Mouse (Mus musculus): ENCODE measurements around the gene Tmprss6.
A peak's percentile ranks its signal among the peaks of the same experiment; 100 is the strongest.

The Tmprss6 gene

DNA sequence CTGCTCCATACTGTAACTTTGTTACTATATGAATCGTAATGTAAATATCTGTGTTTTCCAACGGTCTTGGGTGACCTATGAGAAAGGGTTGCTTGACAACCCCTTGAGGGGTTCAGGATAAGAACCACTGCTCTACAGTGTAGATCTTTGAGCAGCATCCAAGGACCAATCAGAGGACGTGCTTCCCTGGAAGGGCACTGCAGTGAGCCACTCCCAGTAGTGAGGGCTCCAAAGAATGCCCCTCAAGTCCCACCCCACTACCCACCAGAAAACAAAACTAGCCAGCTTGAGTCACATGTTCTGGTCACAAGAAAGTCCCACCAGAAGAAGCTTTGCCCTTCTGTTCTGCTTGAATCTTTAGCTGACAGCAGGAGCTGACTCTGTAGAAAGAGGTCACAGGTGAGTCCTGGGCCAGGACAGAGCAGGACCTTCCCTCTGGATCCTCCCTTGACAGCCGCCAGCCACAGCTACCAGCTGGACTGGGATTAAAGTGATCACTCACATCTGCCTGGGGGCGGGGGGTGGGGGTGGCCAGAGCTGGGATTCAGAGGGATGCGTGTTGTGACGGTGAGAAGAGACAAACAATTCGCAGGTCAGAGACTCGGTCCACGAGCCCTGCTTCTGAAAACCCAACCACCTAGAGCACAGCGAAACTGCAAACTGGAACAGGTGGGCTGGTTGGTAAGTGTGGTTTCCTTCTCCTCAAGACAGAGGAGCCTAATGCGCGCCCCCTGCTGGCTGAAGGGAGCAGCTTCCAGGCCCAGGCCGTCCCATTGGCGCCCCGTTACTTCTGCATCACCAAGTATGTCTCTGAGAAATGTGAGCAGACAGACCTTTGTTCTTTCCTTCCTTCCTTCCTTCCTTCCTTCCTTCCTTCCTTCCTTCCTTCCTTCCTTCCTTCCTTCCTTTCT lies 46.1 kb downstream of the Tmprss6 start:
- no peak for DNase-seq (ENCODE audit: extremely low read depth, low read depth)

DNA sequence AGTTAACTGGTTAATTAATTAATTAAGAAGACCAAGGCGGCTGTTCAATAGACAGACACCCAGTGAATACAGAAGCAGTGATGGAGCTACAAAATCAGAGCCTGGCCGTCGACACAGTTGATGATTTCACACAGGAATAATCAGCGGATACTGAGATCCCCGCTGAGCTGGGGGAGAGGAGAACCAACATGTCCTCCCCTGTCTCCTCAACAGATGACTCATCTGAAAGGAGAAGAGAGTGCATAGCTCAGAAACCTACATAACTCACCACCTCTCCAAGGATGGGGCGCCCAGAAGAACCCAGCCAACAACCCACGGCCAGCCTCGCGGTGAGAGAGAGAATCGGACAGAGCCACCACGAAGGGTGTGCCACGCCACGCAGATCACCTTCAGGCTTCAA lies 48.0 kb downstream of the Tmprss6 start:
- DNase-seq (ENCODE audit: extremely low read depth, low read depth) = no peak

DNA sequence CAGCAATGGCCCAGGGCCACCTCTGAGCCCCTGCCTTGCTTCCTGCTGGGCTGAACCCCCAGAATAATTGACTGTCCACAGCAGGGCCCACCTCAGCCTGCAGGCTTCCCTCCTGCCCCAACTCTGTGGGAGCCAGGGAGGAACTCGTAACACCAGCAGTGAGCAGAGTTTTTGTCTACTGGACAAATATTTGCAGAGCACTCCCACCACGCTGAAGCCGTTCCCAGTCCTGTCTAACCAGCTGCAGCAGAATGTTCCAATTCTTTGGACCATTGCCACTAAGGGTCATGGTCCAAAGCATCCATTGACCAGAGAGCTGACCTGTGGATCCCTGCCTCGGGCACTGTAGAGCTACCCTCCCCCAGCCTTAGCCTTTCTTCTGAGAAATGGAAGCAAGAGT lies 51.5 kb downstream of the Tmprss6 start:
- no peak for DNase-seq (ENCODE audit: extremely low read depth, low read depth)

DNA sequence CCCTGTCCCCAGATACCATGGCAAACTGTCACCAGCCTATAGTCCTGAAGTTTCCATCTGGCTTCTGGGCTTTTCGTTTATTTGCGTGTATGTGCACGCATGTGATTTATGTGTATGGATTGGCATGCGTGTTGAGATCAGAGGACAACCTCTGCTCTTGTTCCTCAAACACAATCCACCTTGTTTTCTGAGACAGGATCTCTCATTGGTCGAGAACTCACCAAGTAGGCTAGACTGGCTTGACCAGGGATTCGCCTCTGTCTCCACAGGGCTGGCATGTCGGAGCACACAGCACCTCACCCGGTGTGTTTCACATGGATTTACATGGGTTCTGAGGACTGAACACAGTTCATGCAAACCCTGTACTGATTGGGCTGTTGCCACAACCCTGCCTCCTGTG lies 54.3 kb downstream of the Tmprss6 start:
- no peak for DNase-seq (ENCODE audit: extremely low read depth, low read depth)

DNA sequence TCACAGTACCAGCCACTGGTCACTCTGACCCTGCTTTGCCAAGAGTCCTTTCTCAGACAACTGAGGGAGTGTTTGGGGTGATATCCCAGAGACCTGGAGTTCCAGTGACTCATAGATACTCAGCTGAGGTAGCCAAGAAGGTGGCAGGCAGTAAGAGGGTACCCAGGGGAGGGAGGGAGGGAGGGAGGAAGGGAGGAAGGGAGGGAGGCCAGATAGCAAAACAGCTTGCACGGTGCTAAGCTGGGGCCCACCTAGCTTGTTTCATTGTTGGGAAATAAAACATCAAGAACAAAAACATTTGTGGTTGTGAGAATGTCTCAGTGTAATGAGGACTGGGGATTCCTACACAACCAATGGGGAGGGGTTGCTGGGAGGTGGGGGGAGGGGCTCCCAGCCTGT lies 54.7 kb downstream of the Tmprss6 start:
- no peak for DNase-seq (ENCODE audit: extremely low read depth, low read depth)

DNA sequence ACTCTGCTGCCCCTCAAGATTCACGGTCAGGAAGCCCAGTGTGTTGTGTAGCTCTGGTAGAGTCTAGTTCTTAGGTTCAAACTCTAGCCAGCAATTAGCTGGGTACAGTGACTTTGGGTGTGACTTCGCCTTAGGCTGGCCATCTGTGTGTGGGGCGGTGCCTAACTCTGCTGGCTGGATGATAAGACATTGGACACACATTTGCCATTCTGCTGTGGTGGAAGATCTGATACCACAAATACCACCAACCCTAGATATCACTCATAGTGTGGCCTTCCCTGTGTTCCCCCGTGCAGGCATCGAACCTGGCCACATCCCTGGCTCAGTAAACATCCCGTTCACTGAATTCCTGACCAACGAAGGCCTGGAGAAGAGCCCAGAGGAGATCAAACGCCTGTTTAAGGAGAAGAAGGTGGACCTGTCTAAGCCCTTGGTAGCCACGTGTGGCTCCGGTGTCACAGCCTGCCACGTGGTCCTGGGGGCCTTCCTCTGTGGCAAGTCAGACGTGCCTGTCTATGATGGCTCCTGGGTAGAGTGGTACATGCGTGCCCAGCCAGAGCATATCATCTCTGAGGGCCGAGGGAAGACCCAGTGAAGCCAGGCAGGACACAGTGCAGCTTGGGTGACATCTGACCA lies 55.2 kb downstream of the Tmprss6 start:
- peak; percentile 90 for DNase-seq (ENCODE audit: extremely low read depth, low read depth)

DNA sequence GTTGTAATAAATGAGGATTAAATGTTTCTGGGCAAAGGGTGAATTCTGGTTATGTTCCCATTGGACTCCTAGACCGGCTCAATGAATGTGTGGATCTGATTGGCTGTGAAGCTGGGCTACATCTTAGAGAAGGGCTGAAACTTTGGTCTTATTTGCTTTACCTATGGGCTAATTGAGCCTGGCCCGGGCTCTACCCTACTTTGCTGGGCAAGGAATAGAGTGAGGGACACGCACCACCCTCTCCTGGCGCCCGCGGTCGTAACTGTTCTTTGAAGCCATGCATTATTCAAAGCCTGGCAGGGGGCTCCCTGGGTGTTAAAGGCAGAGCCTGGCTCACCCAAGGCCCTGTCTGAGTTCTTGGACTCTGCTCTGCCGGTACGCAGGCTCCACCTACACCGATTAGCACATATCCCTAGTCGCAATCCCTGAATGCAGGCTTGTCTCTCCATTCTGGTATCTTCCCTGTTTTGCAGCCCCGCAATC lies 58.8 kb downstream of the Tmprss6 start:
- no peak for DNase-seq (ENCODE audit: extremely low read depth, low read depth)

DNA sequence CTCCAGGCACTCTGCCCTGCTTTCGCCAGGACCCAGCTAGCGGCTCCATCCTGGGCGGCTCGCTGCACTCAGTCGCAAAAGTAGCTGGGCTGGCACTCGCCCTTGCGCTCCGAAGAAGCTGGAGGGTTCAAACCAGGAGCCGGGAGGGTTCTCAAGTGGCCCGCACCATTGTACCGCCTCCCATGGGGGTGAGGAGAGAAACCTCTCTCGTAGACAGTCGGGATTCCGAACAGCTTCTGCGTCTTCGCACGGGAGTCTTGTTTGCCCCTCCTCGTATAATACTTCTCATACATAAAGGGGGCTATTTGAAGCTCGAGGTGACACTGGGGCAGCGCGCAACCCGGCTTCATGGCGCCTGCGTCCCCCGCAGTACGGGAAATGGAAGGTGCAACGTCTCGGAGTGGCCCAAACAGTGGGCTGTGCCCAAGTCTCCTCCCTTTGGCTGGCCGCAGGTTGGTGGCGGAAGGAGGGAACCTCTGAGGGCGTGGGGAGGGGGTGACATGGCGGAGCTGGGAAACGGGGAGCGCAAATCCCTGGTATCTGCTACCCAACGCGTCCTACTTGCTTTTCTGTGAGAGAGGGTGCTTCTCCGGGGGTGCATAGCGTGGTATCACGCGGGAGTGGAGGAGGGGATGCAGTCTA lies 62.0 kb downstream of the Tmprss6 start, which contains the start of gene Mpst:
Gene Mpst (plus strand): TSS at position 124 of the 642 bp plus-strand sequence.
- DNase-seq (ENCODE audit: extremely low read depth, low read depth) = peak; percentile 77

DNA sequence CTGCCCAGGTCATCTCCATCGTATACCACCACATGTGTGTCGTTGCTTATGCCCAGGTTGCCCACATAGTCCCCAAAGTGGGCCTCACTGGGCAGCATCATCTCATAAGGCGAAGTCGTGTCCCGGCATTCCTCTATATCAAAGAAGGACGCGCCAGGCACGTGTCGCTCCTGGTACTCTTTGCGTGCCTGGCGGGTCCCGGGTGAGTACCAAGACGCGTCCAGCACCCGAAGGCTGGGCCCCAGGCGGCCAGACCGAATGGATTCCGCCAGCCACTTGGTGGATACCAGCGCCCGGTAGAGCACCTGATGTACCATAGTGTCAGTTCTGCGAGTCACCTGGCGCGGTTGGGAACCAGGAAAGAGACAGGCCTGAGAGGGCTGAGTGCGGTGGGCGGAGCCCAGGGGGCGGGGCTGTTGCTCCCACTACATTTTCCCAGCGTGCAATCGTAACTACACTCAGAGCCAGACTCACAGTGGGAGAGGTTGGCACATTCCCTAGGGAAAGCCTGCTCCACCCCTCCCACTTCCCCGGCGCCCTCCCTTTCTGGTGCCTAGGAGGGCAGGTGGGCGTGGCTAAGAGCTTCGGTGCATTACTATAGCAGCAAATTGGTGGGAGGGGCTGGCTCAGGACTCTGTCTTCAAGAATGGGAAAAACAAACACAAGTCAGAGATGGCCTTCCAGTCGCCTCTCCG lies 62.8 kb downstream of the Tmprss6 start, which contains the start of gene Tst:
Gene Tst (minus strand): TSS at position 391 of the 695 bp plus-strand sequence.
- peak; percentile 51 for DNase-seq (ENCODE audit: extremely low read depth, low read depth)

DNA sequence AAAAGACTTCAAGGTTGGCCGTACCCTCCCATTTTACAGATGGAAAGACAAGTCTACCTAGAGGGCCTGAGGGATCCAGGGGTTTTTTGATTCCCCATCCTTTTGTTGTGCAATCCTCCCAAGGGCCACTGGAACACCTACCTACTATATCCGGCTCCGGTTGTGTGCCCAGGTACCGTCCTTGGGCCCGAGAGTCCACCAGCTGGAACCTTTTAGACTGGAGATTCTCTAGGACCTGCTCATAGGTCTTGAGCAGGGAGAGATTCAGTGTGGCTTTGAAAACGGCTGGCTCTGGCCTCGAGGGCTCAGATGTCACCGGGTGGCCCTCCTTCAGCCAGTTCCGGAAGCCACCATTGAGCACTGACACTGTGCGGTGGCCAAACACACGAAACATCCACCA lies 63.3 kb downstream of the Tmprss6 start:
- DNase-seq (ENCODE audit: extremely low read depth, low read depth) = no peak

DNA sequence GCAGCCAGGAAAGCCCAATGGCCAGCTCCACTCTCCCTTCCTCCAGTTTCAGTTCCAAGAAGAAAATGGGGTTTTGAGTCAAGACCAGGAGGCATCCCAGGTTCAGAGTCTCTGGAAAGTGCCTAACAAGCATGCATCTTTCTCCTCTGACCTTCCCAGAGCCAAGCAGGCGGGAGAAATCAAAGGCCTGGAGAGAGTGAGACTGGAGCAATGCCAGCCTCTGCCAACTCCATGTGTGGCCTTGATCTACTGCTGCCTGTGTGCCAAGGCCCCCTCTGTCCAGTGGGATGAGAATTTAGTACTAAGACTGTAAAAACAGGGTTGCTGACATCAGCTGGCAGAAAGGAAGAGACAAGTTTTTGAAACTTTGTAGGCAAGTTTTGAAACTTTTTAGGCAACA lies 64.5 kb downstream of the Tmprss6 start:
- no peak for DNase-seq (ENCODE audit: extremely low read depth, low read depth)

DNA sequence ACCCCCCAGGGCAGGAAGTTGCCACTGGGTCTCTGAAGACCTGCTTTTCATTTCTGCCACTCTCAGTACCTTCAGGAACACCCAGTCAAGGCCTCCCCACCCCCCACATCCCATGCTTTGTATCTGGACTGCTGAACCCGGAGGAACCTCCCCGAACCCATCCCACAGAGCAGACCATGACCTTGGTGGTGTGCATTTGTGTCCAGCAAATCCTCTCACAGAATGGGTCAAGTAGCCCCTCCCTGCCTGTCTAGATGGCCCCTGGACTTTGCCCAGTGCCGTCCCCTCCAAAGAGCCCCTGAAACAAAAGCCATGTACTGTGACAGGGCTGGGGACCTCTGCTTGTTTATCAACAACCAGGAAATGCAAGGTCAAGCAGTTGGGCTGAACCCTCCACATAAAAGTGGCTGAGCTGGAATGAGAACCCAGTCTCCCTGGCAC lies 65.1 kb downstream of the Tmprss6 start:
- DNase-seq (ENCODE audit: extremely low read depth, low read depth) = no peak

DNA sequence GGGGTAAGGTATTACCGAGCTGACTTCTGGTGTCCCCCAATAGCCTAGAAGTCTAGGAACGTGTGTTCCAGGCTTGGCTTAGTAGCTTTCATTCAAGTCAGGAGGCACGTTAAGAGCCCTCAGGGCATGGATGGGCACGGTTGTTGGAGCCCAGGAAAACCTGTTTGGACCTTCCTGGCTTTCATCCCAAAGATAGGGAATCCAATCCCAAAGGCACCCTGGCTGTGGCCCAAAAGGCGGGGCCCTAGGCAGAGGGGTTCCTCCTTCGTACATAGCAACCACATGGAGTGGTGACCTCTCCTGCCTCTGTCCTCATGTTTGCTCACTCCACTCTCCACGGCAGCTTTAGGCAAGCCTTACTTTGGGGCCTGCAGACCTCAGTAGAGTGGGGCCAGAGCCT lies 66.0 kb downstream of the Tmprss6 start:
- DNase-seq (ENCODE audit: extremely low read depth, low read depth) = no peak

DNA sequence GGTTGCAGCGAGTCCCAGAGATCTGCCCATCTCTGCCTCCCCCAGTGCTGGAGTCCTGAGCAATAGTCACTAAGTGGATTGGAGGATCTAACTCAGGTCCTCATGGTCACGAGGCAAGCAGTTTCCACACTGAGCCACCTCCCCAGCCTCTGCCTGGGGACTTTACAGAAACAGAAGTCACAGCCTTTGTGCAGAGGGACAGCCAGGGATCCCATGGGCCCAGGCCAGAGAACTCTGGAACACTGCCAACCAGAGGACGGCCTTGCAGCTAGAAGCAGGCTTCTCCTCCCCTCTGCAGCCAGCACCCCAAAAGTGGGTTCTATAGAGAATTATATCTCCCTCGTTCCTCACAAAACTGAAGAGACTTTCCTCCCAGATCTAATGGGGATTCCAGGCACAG lies 66.5 kb downstream of the Tmprss6 start:
- DNase-seq (ENCODE audit: extremely low read depth, low read depth) = no peak

DNA sequence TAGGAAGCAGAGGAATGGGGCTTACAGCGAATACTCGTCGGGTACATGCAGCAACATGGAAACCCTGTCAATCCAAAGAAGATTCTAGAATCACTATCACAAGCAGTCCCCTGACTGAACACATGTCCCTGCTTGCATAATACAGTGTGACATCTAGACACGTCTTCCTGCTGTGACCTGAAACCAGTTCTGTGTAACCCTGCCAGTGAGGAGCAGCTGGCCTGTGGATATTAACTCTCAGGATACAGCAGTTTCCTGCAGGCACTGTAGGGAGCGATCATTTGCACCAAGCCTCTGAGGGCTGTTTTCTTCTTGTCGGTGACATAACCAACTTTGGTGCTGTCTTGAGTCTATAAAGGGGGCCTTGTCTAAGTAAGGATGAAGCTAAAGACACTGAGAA lies 67.1 kb downstream of the Tmprss6 start:
- DNase-seq (ENCODE audit: extremely low read depth, low read depth) = no peak

DNA sequence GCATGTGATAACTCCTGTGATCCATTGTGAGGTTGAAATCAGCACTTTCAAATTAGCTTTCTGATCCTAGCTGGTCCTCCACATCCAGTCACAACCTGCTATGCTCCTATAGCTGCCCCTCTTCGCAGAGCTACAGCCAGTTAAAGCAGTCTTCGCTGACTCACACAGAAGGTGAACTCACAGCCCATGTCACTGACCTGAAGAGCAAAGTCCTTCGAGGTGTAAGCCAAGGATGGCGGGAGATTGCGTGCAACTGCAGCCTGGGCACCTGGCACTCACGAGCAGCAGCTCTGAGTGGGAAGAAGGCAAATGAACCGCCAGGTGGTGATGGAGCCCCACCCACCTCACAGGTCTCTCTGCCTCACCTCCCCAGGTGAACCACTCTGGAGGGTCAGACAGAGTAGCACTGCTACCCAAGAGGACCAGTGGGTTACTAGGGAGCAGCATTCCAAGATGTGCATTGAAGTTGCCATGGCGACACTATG lies 72.9 kb downstream of the Tmprss6 start, which contains the start of gene Tex33:
Gene Tex33 (minus strand): TSS at position 435 of the 485 bp plus-strand sequence.
- no peak for DNase-seq (ENCODE audit: extremely low read depth, low read depth)

DNA sequence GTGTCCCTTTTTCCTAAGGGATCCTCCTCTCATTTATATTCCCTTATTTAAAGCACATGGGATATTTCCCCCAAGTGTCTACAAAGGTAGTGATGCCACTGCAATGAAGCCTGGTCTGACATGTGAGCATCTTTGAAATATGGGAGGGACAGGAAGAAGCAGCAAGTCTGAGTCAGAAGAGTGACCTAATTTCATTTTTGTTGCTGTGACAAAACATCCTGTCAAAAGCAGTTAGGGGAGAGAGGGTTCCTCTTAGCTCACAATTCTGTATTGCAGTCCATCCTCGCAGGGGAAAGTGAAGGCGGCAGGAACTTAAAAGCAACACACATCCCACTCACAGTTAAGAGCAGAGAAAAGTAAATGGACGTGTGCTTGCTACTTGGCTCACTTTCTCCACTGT lies 77.6 kb downstream of the Tmprss6 start:
- no peak for DNase-seq (ENCODE audit: extremely low read depth, low read depth)

All from MEL-GATA-1-ER (cell line).